Mouse (Mus musculus): ENCODE data around the gene Rsf1. TPM values are rescaled to one million over a fixed set of nuclear protein-coding genes. Genes with fewer than 3 reads are reported as not detected.

The Rsf1 gene
- polyA plus RNA-seq, 1 experiment from 2014 or later: 32.1 TPM

DNA sequence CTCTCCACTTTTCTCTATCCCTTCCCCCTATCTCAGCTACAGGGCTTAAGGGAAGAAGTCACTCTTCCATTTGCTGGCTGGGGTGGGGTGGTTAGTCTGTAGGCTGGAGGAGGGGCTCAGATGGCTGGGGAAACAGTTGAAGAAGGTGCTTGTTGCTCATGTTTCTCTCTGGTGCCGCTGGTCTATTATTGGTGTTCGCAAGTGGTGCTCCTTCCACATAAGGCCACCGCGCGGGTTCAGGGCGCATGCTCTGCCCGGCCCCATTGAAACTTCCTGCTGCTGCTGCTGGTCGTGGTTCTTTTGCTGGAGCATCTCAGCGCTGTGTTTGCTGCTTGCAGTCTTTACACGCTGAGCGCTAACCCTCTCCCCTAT lies 1.1 kb downstream of the Rsf1 start:
- peak overlapping the region; percentile 100 for H3K4me3 ChIP-seq
- peaks cover 23% of the 10 kb centered on the region for H3K4me1 ChIP-seq
- peak; percentile 55 for ATAC-seq (ENCODE audit: low FRiP score, low read depth)
- peak overlapping the region; percentile 100 for H3K9ac ChIP-seq
- H3K27ac ChIP-seq: peak overlapping the region; percentile 99
- peaks cover 3% of the 10 kb centered on the region; the same call in 1 of the 2 replicates for H3K36me3 ChIP-seq
- H3K9me3 ChIP-seq: no peaks in the 10 kb centered on the region
- H3K27me3 ChIP-seq: no peaks in the 10 kb centered on the region
- peak overlapping the region; percentile 81 for H3K4me2 ChIP-seq (replicated peaks)
- WGBS: 1% methylated on average over 11 of the region's 11 CpGs

DNA sequence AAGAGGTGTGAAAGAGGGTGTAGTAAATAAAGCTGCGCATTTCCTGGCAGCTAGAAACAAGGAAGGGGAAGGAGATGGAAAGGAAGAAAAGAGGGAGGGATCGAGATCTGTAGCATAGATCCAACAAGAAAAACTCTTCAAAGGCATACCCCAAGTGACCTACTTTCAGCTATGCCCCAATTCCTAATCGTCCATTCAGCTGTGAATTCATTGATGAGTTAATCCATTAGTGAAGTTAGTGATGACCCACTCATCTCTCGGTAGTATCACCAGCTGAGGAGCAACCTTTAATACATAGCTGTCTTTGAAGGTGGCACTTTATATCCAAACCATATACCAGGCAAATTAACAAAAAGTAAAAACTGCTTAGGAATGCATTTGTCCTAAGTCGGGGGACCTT lies 8.8 kb downstream of the Rsf1 start:
- no peak overlapping the region for H3K4me2 ChIP-seq (replicated peaks)
- WGBS: 82% methylated on average over 5 of the region's 5 CpGs
- peaks cover 25% of the 10 kb centered on the region for H3K4me1 ChIP-seq
- H3K27ac ChIP-seq: no peak overlapping the region
- no peak overlapping the region for H3K9ac ChIP-seq
- peaks cover 6% of the 10 kb centered on the region; the same call in 1 of the 2 replicates for H3K36me3 ChIP-seq
- no peaks in the 10 kb centered on the region for H3K27me3 ChIP-seq
- H3K4me3 ChIP-seq: no peak overlapping the region
- no peaks in the 10 kb centered on the region for H3K9me3 ChIP-seq
- no peak for ATAC-seq (ENCODE audit: low FRiP score, low read depth)

DNA sequence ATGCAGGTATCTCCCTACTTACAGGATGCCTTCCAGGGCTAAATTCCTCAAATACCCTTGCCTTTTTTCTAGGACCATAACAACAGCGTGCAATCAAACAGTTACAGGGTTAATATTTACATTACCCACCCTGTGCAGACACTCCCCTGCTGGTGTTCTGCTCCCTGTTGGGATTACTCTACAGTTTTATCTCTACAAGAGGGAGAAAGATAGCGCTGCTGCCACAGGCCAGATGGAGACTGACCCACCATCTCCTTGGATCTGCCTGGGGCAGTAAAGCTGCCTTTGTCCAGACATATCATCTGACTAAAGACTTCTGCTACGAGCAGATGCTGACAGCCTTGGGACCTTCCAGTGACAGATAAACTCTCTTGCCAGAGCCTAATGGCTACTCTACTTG lies 10.8 kb downstream of the Rsf1 start:
- Histone ChIP-seq H3K4me2 (replicated peaks) (no peak overlapping the region), H3K27me3 (no peaks in the 10 kb centered on the region), H3K4me3 (no peak overlapping the region), H3K9ac (no peak overlapping the region), H3K36me3 (peaks cover 6% of the 10 kb centered on the region; the same call in 1 of the 2 replicates), H3K9me3 (no peaks in the 10 kb centered on the region), H3K4me1 (peaks cover 20% of the 10 kb centered on the region), H3K27ac (no peak overlapping the region)
- no peak for ATAC-seq (ENCODE audit: low FRiP score, low read depth)
- WGBS: 29% methylated on average over 3 of the region's 3 CpGs

DNA sequence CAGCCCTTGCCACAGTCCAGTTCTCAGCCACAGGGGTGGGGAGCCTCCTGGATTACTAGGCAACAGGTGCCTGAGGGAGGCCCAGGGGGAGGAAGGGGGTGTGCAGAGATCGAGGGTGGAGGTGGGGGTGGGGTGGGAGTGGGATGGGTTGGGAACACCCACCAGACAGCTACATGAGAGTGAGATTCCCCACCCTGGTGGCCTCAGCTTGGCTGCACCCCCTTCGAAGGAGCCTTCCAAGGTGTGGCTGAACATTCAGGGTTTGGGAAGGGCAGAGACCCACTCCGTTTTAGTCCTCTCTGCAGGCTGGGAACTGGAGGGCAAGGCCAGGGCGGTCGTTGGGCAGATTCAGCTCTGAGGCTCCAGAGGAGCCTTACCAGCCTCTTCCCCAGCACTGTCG lies 11.6 kb downstream of the Rsf1 start:
- H3K4me2 ChIP-seq (replicated peaks): no peak overlapping the region
- H3K9ac ChIP-seq: no peak overlapping the region
- WGBS: 78% methylated on average over 6 of the region's 6 CpGs
- H3K36me3 ChIP-seq: peaks cover 6% of the 10 kb centered on the region; the same call in 1 of the 2 replicates
- no peaks in the 10 kb centered on the region for H3K9me3 ChIP-seq
- no peak overlapping the region for H3K27ac ChIP-seq
- H3K4me1 ChIP-seq: peaks cover 20% of the 10 kb centered on the region
- ATAC-seq (ENCODE audit: low FRiP score, low read depth): no peak; the same call in 1 of the 2 replicates
- H3K27me3 ChIP-seq: no peaks in the 10 kb centered on the region
- H3K4me3 ChIP-seq: no peak overlapping the region

DNA sequence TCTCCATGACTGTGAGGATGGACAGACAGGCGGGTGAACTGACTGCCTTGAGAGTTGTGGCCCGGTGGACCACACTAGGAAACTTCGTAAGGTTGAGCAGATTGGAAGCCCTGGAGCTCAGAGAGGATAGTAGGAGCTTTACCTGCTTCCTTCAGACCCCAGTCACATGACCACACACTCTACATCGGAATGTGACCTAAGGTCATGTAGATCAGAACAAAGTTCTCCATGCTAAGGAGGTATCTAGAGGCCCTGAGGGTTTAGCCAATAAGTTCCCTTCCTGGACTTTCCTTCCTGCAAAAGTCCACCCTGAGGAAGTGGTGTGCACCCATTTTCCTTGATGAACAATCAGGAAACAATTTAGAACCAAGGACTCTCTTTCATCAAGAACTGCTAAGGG lies 12.7 kb downstream of the Rsf1 start:
- no peak overlapping the region for H3K4me3 ChIP-seq
- peaks cover 20% of the 10 kb centered on the region for H3K4me1 ChIP-seq
- H3K27ac ChIP-seq: no peak overlapping the region
- no peak overlapping the region for H3K4me2 ChIP-seq (replicated peaks)
- no peaks in the 10 kb centered on the region for H3K9me3 ChIP-seq
- ATAC-seq (ENCODE audit: low FRiP score, low read depth): no peak
- no peak overlapping the region for H3K9ac ChIP-seq
- 95% methylated on average over 4 of the region's 4 CpGs for WGBS
- no peaks in the 10 kb centered on the region for H3K27me3 ChIP-seq
- H3K36me3 ChIP-seq: peaks cover 6% of the 10 kb centered on the region; the same call in 1 of the 2 replicates

DNA sequence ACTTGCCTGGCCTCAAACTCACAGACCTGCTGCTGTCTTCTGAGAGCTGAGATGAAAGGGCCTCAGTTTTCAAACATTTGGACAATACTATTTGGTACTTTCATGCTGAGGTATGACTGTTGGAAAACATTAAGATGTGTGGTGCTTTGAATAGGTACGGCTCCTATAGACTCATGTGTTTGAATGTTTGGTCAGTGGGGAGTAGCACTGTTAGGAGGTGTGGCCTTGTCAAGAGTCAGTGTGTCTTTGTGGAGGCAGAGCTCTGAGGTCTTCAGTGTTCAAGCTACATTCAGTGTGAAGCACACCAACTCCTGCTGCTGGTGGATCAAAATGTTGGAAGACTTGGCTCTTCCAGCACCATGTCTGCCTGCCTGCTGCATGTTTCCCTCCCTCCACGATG lies 13.8 kb downstream of the Rsf1 start:
- Histone ChIP-seq H3K9ac (no peak overlapping the region), H3K27ac (no peak overlapping the region), H3K36me3 (peaks cover 6% of the 10 kb centered on the region; the same call in 1 of the 2 replicates), H3K4me2 (replicated peaks) (no peak overlapping the region), H3K27me3 (no peaks in the 10 kb centered on the region), H3K9me3 (no peaks in the 10 kb centered on the region), H3K4me3 (no peak overlapping the region), H3K4me1 (peaks cover 19% of the 10 kb centered on the region)
- ATAC-seq (ENCODE audit: low FRiP score, low read depth): no peak
- 92% methylated on average over 2 of the region's 2 CpGs for WGBS

DNA sequence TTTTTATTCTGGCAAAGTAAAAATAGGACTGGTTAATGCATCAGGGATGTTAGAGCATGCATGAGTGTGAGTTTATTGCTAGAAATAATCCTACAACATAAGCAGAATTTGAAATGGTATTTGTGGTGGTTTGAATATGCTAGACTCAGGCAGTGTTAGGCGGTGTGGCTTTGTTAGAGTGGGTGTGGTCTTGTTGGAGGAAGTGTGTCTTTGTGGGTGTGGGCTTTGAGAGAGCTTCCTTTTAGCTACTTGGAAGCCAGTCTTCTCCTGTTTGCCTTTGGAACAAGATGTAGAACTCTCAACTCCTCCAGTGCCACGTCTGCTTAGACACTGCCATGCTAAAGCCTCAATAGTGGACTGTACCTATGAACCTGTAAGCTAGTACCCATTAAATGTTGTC lies 18.9 kb downstream of the Rsf1 start:
- no peaks in the 10 kb centered on the region for H3K4me1 ChIP-seq
- no peak for ATAC-seq (ENCODE audit: low FRiP score, low read depth)
- no peak overlapping the region for H3K4me2 ChIP-seq (replicated peaks)
- 93% methylated on average over 2 of the region's 2 CpGs for WGBS
- peaks cover 4% of the 10 kb centered on the region; the same call in 1 of the 2 replicates for H3K36me3 ChIP-seq
- no peak overlapping the region for H3K4me3 ChIP-seq
- no peaks in the 10 kb centered on the region for H3K27me3 ChIP-seq
- no peak overlapping the region for H3K27ac ChIP-seq
- H3K9ac ChIP-seq: no peak overlapping the region
- no peaks in the 10 kb centered on the region for H3K9me3 ChIP-seq

DNA sequence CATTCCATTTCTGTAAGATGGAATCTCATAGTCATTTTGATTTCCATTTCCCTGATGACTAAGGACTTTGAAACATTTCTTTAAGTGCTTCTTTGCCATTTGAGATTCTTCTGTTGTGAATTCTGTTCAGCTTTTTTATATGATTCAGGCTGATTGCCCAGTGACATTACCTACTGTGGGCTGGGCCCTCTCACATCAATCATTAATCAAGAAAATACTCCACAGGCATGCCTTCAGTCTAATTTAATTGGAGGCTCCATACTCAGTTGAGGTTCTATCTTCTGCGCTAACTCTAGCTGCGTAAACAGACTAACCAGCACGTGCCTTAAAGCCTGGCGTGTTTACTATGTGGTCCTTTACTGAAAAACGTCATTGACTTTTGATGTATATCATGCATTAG lies 41.7 kb downstream of the Rsf1 start:
- no peak for ATAC-seq (ENCODE audit: low FRiP score, low read depth)
- Histone ChIP-seq H3K4me3 (no peak overlapping the region), H3K9ac (no peak overlapping the region), H3K4me2 (replicated peaks) (no peak overlapping the region), H3K27ac (no peak overlapping the region), H3K4me1 (no peaks in the 10 kb centered on the region), H3K36me3 (peaks cover 18% of the 10 kb centered on the region), H3K27me3 (no peaks in the 10 kb centered on the region), H3K9me3 (no peaks in the 10 kb centered on the region)
- 95% methylated on average over 5 of the region's 5 CpGs for WGBS

DNA sequence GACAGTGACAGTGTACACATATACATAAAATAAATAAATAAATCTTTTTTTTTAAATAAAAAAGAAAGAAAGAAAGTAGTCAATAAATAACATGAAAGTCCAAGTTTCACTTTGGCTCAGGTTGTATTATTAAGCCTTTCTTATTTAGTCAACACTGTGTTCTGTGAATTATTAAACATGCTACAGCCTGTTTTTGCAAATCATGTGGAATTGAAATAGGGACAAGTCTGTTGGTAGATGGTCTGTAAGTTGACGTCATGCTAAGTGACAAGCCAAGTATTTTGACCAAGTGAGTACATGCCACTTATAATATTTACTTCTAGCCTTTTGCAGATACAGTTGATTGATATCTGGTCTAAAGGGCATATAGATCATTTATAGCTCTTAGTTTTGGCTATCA lies 43.0 kb downstream of the Rsf1 start:
- H3K4me3 ChIP-seq: no peak overlapping the region
- ATAC-seq (ENCODE audit: low FRiP score, low read depth): no peak
- no peaks in the 10 kb centered on the region for H3K27me3 ChIP-seq
- H3K4me2 ChIP-seq (replicated peaks): no peak overlapping the region
- 93% methylated on average over 1 of the region's 1 CpGs for WGBS
- peaks cover 2% of the 10 kb centered on the region for H3K4me1 ChIP-seq
- H3K9ac ChIP-seq: no peak overlapping the region
- no peaks in the 10 kb centered on the region for H3K9me3 ChIP-seq
- peaks cover 15% of the 10 kb centered on the region for H3K36me3 ChIP-seq
- H3K27ac ChIP-seq: no peak overlapping the region

DNA sequence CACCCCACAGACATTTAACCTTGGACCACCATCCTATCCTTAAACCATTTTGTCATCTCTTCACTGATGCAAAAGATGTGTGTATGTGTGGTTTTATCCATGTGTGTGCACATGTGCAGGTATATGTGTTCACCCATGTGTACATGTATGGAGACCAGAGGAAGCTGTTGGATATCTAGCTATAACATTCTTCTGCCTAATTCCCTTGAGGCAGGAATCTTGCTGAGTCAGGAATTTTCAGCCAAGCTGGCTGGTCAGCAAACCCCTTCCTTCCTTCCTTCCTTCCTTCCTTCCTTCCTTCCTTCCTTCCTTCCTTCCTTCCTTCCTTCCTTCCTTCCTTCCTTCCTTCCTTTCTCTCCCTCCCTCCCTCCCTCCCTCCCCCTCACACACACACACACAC lies 43.7 kb downstream of the Rsf1 start:
- H3K27me3 ChIP-seq: no peaks in the 10 kb centered on the region
- H3K9ac ChIP-seq: no peak overlapping the region
- no peak overlapping the region for H3K4me2 ChIP-seq (replicated peaks)
- H3K36me3 ChIP-seq: peaks cover 8% of the 10 kb centered on the region; the same call in 1 of the 2 replicates
- ATAC-seq (ENCODE audit: low FRiP score, low read depth): no peak
- H3K9me3 ChIP-seq: no peaks in the 10 kb centered on the region
- H3K4me3 ChIP-seq: no peak overlapping the region
- peaks cover 7% of the 10 kb centered on the region for H3K4me1 ChIP-seq
- H3K27ac ChIP-seq: no peak overlapping the region

DNA sequence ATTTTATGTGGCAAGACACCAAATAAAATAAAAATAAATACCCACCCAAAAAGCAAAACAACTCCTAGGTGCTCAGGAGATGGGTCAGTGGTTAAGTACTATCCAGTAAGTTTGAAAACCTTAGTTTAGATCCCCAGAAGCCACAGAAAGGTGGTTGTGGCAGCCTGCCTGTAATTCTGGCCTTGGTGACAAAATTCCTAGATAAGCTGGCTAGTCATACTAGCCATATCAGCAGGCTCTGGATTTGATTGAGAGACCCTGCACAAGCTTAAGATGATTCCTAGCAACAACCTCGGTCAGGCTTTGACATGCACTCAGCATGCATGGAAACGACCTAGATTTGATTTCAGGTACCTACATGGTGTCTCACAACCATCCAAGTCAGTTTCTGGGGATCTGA lies 49.7 kb downstream of the Rsf1 start:
- Histone ChIP-seq H3K9ac (no peak overlapping the region), H3K27me3 (no peaks in the 10 kb centered on the region), H3K9me3 (no peaks in the 10 kb centered on the region), H3K4me1 (peaks cover 7% of the 10 kb centered on the region), H3K27ac (no peak overlapping the region), H3K4me2 (replicated peaks) (no peak overlapping the region), H3K36me3 (no peaks in the 10 kb centered on the region), H3K4me3 (no peak overlapping the region)
- WGBS: 75% methylated on average over 2 of the region's 2 CpGs
- ATAC-seq (ENCODE audit: low FRiP score, low read depth): no peak

DNA sequence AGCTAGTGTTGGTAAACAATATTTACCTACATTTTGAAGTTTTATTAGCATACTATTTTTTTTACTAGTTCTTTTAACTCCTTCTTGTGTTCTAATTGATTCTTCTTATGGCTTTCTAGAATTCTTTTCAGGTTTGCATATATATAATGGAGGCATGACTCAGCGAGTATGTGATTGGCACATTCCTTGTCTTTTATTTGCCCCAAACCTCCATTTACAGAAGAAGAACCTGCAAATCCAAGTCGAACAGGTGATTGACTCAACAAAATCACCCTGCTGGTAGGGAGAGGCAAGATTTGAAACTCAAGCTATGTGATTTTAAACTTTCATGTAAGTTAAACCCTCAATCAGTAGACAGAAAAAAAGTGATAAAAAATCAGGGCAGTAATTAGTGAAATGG lies 51.6 kb downstream of the Rsf1 start:
- Histone ChIP-seq H3K27me3 (no peaks in the 10 kb centered on the region), H3K4me3 (no peak overlapping the region), H3K27ac (no peak overlapping the region), H3K9ac (no peak overlapping the region), H3K4me2 (replicated peaks) (no peak overlapping the region), H3K4me1 (peaks cover 7% of the 10 kb centered on the region), H3K36me3 (peaks cover 3% of the 10 kb centered on the region; the same call in 1 of the 2 replicates), H3K9me3 (no peaks in the 10 kb centered on the region)
- WGBS: 80% methylated on average over 2 of the region's 2 CpGs
- ATAC-seq (ENCODE audit: low FRiP score, low read depth): no peak

DNA sequence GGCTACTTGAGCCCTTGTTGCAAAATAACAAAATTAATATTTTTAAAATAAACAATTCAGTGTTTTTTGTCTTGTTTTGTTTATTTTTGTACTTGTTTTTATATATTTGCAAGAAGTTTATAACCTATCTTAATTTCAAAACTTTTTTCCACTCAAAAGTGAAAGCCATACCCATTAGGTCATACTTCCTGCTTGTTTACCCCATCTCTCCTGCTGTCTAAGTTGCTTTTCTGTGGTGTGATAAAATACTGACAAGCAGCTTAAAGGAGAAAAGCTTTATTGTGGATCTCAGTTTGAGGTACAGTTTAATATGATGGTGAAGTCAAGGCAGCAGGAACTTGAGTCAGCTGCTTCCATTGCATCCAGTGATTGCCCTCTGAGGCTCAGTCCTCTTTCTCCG lies 53.2 kb downstream of the Rsf1 start:
- Histone ChIP-seq H3K36me3 (peaks cover 9% of the 10 kb centered on the region; the same call in 1 of the 2 replicates), H3K4me3 (no peak overlapping the region), H3K27ac (no peak overlapping the region), H3K4me2 (replicated peaks) (no peak overlapping the region), H3K9me3 (no peaks in the 10 kb centered on the region), H3K27me3 (no peaks in the 10 kb centered on the region), H3K4me1 (peaks cover 2% of the 10 kb centered on the region), H3K9ac (no peak overlapping the region)
- no peak for ATAC-seq (ENCODE audit: low FRiP score, low read depth)
- 90% methylated on average over 1 of the region's 1 CpGs for WGBS
